Mouse (Mus musculus): ENCODE measurements around the gene Synrg. TPM values are rescaled to one million over a fixed set of nuclear protein-coding genes. Genes with fewer than 3 reads are reported as not detected.

Synrg gene
- polyA plus RNA-seq (2015; fragmentation: Nextera tagmentation; extraction: Ambion mirVana) = 5.5 and 6.0 TPM in 2 replicates

DNA sequence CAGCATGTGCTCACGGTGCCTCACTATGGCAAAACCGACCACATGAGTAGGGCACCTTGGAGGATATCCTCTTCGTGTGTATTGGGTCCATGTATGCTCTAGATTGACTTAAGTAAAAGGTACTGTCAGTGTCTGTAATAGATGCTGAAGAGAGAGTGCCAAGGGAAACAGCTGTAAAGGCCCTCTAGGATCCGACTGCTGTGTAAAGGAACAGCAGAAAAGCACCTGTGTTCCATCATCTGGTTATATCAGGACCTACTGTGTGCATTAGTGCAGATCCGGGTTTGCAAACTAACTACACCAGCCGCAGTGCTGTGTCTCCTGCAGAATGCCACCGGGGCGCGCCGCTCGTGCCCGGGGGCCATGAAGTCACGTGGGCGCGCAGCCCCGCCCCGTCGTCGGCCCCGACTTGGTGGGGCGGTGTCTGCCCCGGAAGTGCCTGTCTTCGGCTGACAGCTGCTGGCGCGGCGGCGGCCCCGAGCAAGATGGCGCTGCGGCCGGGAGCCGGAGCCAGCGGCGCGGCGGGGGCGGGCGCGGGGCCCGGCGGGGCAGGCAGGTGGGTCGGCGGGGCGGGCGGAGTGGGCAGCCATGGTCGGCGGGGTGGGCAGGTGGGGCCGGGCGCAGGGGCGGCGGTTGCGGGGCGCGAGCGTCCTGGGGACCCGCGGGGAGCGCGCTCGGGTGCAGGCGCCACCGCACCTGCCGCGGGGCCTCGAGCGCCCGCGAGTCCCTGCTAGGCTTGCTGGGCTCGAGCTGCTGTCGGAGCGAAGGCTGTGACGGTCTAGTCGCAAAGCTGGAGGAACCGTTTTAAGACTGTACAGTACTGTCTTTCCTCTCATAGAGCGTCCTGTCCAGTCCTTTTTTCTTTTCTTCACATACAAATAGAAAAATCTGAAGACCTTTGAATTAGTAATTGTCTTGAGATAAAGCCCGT lies at the start of gene Synrg:
Gene Synrg (plus strand): TSS at position 438 of the 931 bp plus-strand sequence.

DNA sequence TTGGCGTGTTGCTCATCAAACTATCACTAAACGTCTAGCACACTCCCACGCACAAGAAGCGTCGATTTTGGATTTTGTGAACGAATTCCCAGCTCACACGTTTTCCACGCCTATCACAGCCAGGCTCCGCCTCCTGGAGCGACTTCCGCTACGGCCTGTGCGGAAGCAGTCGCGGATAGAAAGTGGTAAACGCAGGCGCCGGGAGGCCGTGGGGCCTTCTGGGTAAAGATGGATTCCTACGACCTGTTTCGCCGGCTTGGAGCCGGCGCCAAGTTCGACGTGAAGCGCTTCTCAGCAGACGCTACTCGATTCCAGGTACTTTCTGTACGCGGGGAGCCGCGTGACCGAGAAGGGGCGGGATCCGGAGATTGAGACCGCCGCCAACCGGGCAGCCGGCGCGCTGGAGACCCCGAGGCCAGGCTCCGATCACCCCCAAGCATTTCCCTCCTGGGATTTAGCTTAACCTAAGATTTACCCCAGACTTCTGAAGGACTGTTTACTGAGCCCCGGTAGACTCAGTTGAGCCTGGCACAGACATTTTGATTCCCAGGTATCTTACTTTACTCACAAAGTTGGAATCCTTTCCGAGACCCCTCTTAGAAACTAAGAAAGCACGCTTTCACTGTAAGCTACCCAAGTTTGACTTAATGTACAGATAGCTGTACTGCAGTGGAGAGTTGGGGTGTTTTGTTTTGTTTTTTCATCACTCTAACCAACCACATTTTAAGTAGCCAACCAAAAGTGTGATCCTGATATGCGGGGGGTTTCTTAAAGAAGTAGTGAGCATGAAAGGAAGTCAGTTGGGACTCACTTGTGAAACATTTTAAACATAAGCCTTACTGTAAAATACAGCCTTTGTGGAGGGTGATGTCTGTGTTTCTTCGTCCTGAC lies 22.0 kb upstream of the Synrg start, which contains the start of gene Ddx52:
Gene Ddx52 (plus strand): TSS at position 113 of the 891 bp plus-strand sequence.

DNA sequence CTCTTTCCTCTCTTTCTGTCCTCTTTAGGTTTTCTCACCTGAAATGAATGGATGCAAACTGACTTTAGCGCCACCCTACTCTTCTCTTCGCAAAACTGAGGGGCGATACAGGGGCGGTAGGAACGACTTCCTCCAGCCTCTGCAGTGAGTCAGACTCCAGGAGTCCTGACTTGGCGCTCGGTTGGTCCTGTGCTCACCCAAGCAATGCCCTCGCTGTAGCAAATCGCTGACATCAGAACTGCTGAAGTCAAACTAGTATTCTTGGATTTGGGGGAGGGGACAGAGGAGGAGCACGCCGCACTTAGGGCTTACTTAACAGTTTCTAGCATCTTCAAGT lies 104.8 kb downstream of the Synrg start, which contains the start of gene Dusp14:
Gene Dusp14 (minus strand): TSS at position 228 of the 337 bp plus-strand sequence.

Other genes starting within 250 kb of the Synrg start
- 181 and 271 TPM in 2 replicates for gene Wfdc21, start 217.5 kb upstream of the Synrg start, polyA plus RNA-seq (2015; fragmentation: Nextera tagmentation; extraction: Ambion mirVana)
- 11.3 and 14.4 TPM in 2 replicates for gene Heatr6, start 210.7 kb upstream of the Synrg start, polyA plus RNA-seq (2015; fragmentation: Nextera tagmentation; extraction: Ambion mirVana)
- gene Hnf1b, start 114.4 kb upstream of the Synrg start, polyA plus RNA-seq (2015; fragmentation: Nextera tagmentation; extraction: Ambion mirVana) = 0.24 TPM in 1 of 2 replicates, not detected in the other
- 20.6 and 21.3 TPM in 2 replicates for gene Ddx52, start 22.4 kb upstream of the Synrg start, polyA plus RNA-seq (2015; fragmentation: Nextera tagmentation; extraction: Ambion mirVana)
- 0.91 and 0.99 TPM in 2 replicates for gene Dusp14, start 104.8 kb downstream of the Synrg start, polyA plus RNA-seq (2015; fragmentation: Nextera tagmentation; extraction: Ambion mirVana)
- 14.1 and 14.9 TPM in 2 replicates for gene Tada2a, start 165.2 kb downstream of the Synrg start, polyA plus RNA-seq (2015; fragmentation: Nextera tagmentation; extraction: Ambion mirVana)
- gene Acaca, start 165.2 kb downstream of the Synrg start, polyA plus RNA-seq (2015; fragmentation: Nextera tagmentation; extraction: Ambion mirVana) = 2.8 TPM in 2 replicates
- gene Gm11437, start 203.0 kb downstream of the Synrg start, polyA plus RNA-seq (2015; fragmentation: Nextera tagmentation; extraction: Ambion mirVana) = not detected in 2 replicates